Mouse (Mus musculus): Measurements from ENCODE around the gene Mdm2. TPM values are rescaled to one million over a fixed set of nuclear protein-coding genes. Genes with fewer than 3 reads are reported as not detected.
A peak's percentile ranks its signal among the peaks of the same experiment; 100 is the strongest.

The Mdm2 gene
- total RNA-seq, 2 experiments from 2014 or later, result 80.3 to 89.1 TPM

GRCm38 (mm10) chr10:117685849-117686591 is 24.5 kb downstream of the Mdm2 start:
- ATAC-seq (ENCODE audit: poor library complexity, severe bottlenecking), result no peak

DNA sequence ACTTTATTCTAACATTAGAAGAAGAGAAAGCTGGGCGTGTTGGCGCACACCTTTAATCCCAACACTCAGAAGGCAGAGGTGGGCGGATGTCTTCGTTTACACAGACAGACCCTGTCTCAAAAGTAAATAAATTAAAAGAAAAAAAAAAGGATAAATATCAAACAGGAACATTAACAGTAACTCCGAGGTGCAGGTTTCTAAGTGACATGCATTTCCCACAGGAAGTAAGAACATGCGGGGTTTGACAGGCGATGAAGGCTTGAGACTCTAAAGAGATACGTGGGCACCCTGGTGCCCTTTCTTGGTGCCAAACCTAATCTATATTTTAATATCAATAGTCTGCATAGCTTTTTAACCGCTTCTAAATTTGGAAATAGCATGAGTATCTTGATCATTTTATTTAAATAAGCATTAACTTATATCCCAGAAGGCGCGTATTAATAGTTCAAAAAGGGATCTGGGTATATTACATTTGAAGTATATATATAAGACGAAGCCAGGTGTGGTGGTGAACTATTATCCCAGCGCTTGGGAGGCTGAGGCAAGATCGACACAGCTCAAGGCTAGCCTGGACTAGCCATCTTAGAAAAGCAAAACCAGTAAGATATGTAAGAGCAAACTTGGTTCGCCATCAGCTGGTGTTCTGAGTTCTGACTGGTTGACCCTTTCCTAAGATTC is 25.2 kb downstream of the Mdm2 start:
- ATAC-seq (ENCODE audit: poor library complexity, severe bottlenecking), result no peak

DNA sequence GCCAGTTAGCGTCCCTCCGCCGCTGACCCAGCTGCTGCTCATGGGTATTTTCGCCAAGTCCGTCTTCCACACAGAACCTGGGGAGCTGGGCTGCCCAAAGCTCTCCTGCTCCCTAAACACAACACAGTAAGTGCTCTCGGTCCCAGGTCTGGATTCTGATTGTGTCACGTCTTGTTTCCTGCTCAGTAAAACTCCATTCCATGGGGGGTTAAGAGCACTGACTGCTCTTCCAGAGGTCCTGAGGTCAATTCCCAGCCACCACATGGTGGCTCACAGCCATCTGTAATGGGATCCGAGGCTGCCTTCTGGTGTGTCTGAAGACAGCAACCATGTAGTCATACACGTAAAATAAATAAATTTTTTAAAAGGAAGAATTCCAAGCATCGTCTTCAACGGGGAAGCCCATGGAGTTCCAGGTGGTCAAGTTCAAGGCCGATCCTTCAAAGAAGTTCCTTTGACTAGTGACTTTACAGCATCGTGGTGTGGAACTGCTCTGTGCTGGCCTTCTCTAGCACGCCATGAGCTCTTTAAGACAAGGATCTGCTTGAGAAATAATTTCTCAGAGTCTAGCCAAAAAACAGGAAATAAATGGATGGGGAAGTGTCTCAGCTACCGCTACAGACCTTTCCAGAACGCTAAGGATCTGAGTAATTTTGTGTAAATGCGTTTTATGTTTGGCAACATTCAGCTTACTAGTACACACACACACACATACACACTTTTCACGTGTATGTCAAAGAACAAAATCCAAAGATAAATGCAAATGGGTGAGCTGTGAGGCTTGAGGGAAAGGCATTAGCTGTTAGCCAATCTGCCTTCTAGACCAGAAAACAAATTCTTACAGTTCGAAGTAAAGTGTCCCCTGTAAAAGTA is 26.0 kb downstream of the Mdm2 start:
- ATAC-seq (ENCODE audit: poor library complexity, severe bottlenecking), result peak; percentile 71

- ATAC-seq (ENCODE audit: poor library complexity, severe bottlenecking), result no peak
Observed at GRCm38 (mm10) chr10:117683734-117684037, 26.9 kb downstream of the Mdm2 start.

DNA sequence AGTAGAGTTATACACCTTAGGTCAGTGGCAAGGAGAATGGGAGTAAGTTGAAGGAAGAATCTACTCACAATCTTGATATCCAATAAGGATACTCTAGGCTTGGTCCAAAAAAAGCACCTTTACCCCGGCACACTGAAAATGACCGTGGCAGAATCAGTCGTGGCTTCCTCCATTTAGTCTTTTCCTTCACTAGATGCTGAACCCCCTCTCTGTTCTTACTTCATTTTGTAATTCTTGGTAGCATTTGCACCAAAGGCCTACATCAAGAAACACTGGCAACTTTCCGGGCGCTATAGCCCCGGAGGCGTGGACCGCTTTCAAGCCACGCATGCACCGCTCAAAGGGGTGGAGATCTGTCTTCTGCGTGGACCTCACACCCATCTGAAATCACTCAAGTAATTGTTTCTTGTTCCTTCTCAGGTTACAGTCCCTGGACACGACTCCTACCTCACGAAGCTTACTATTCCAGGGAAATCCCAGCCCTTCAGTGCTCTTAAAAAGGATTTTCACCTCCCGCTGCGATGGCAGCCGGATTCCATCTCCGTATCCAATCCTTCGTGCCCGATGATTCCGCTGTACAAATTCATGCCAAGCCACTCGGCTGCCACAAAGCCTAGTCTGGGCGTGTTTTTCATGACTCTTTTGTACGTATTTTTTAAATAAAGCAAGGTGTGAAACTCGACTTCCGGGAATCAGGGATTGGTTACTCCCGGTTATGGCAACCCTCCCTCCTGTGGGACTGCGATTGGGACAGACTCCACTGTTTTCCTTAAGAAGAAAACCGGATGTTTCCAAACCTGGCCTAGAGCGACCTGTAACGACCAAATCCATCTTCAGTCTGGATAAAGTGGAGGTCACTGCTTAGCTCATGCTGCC is 27.5 kb downstream of the Mdm2 start:
- no peak for ATAC-seq (ENCODE audit: poor library complexity, severe bottlenecking)

- ATAC-seq (ENCODE audit: poor library complexity, severe bottlenecking), result peak; percentile 77
Observed at GRCm38 (mm10) chr10:117681999-117682857, 28.3 kb downstream of the Mdm2 start.

DNA sequence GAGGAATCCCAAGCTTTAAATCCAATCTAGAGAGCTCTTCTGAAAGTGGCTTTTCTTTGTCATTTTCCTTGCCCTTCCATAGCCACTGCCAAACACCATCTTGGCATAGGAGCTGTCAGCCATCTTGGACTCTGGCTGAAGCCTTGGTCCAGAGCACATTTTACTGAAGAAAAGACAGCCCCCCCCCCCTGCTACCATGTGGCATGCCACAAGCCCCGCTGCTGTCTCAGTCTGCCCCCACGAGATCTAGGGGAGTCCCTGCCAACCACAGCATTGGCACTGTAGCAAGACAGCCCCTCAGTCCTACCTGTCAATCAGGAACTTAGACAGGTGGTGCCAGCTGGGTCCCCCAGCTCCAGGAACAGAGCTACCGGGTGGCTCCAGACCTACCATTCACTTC is 29.0 kb downstream of the Mdm2 start:
- no peak for ATAC-seq (ENCODE audit: poor library complexity, severe bottlenecking)

DNA sequence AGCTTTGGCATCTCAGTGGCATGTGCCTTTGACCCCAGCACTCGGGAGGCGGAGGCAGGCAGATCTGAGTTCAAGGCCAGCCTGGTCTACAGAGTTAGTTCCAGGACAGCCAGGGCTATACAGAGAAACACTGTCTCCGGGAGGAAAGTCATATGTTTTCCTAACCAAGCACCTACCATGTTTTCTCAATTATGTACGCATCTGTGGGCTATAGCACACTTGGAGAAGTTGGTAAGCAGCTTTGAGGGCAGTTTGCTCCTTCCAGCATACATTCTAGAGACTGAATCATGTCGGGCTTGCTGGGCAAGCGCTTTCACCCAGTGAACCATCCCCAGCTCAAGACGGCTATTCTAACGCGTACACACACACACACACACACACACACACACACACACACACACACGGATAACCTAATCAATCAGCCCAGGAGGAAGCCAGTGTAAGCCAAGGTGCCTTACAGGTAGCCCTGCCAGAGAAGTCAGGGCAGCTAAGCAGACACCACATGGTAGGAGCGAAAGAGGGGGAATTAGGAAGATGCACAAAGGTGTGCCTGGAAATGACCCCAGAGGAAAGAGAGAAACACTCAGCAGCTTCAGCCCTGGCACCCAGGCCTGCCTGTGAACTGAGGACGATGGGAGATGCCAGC is 29.6 kb downstream of the Mdm2 start:
- no peak for ATAC-seq (ENCODE audit: poor library complexity, severe bottlenecking)

DNA sequence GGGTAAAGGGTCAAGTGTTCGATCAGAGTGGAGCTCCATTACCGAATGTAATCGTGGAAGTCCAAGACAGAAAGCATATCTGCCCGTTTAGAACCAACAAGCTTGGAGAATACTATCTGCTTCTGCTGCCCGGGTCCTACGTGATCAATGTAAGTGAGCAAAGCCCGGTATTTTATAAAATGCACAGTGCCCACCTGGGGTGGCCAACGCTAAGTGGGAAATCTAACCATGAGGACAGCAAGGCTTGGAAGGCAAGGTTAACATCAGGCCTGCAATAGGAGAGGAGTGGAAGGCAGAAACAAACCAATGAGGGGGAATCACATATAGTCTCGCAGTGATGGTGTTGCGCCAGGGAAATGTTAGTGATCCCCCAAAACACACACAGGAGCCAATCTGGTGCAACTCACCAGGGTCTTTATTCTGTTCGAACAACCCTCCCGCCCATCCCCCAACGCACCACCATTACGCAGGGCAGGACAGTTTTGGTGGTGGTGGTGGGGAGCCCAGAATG is 30.5 kb downstream of the Mdm2 start:
- ATAC-seq (ENCODE audit: poor library complexity, severe bottlenecking), result no peak

- ATAC-seq (ENCODE audit: poor library complexity, severe bottlenecking), result no peak
Observed at GRCm38 (mm10) chr10:117679029-117679686, 31.4 kb downstream of the Mdm2 start.

- ATAC-seq (ENCODE audit: poor library complexity, severe bottlenecking), result no peak
Observed at GRCm38 (mm10) chr10:117678357-117678756, 32.2 kb downstream of the Mdm2 start.

DNA sequence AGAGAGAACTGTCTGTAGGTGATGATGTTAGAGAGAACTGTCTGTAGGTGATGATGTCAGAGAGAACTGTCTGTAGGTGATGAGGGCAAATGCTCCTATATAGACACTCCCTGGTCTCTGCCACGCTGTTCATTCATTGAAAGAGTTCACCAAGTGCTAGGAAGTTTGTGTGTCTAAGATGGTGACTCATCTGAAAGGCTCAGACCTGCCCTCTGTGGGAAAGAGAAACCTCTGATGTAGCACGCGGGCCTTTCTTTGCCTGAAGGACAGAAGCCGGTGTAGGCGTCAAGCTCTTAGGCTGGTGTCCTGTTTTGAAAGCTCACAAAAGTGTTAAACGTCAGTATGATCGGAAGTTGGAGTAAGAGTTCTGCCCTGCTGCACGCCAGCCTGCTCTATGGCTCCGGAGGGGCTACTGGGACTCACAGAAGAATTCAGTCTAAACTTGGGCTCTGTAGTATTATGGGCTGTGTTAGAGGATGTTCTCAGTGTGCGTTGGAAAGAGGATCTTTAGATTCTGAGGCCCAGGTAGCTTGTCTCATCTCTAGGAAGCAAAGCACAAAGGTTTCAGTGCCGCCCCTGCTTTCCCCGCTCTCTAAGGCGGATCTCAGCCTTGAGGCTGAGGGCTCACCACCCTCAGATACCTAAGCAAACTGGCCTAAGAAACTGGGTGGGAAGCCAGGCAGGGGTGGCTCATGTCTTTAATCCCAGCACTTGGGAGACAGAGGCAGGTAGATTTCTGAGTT is 32.9 kb downstream of the Mdm2 start:
- no peak for ATAC-seq (ENCODE audit: poor library complexity, severe bottlenecking)

GRCm38 (mm10) chr10:117676644-117677313 is 33.8 kb downstream of the Mdm2 start:
- ATAC-seq (ENCODE audit: poor library complexity, severe bottlenecking), result peak; percentile 74

DNA sequence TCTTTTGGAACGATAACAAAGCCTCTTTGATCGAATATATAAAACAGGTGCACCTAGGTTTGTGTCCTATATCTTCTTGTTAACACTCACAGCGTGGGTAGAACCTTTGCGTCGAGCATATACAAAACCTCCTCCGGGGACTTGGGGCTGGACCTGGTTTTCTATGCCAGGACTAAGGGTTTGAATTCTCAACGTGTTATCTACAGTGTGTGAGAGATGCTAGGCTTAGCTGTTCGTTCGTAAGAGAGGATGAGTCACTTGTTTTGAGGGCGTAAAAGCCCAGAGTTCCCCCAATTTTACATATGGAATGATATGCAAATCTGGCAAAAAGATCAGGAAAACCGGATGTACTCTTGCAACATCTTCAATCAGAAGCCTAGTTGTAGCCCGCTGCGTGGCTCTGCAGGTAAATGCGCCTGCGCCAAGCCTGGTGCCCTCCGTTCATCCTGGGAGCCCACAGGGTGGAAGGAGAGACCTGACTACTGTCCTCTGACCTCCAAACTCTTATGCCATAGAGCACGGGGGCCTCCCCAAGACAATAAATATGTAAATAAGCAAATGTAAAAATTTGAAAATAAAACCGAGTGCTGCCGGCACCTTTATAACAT is 34.4 kb downstream of the Mdm2 start:
- no peak for ATAC-seq (ENCODE audit: poor library complexity, severe bottlenecking)

- ATAC-seq (ENCODE audit: poor library complexity, severe bottlenecking), result peak; percentile 29; the same call in 1 of the 2 replicates
Observed at GRCm38 (mm10) chr10:117675096-117676035, 35.2 kb downstream of the Mdm2 start.
